Mouse (Mus musculus) layer of hippocampus, postnatal 25 days (tissue): ENCODE measurements around the gene Utp3. TPM values are rescaled to one million over a fixed set of nuclear protein-coding genes. Genes with fewer than 3 reads are reported as not detected.

Experiments
- DNase-seq, 2 experiments: peaks; one replicate each; pipeline ENCODE4 v3.0.0; 2022; ENCODE audit warnings: mixed read lengths in 2 of 2, low spot score in 1 of 2; ENCODE audit errors: extremely low spot score in 1 of 2
- total RNA-seq, 2 experiments: library from RNA; stranded (reverse); gene quantifications; 2 replicates each; pipeline ENCODE4 v1.2.3; 2021

Utp3 gene
- total RNA-seq, 2 experiments from 2014 or later = 24.8 to 26.3 TPM

DNA sequence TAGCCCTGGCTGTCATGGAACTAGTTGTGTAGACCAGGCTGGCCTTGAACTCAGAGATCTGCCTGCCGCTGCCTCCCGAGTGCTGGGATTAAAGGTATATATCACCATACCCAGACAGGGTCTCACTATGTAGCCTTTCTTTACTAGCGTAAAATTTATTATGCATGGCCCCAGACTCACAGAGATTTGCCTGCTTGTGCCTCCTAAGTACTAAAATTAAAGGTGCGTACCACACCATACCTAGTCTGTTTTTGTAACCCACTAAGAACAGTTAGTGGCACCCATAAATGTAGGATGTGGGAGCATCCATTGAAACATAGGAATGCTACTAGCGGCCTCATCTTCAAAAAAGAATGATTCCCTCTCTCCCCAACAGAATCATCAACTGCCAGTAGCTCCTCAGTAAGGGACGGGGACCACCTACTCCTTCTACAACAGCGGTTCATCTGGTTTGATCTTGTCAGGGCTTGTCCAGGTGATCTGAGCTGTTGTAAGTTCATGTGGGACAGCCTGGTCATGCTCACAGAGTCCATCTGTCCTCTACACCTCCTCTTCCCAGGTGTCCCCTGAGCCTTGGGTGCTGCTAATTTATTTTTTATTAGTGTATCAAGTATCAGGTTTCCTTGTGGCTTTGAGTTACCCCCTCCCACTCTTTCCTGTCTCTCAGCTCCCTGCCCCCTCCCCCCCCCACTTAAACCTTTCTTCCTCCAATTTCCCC, 50.5 kb downstream of the Utp3 start:
- DNase-seq = no peak

Other genes with a start within 250 kb of the Utp3 start
- not detected for gene Prol1, start 237.2 kb upstream of the Utp3 start, total RNA-seq
- gene Amtn, start 178.4 kb upstream of the Utp3 start, total RNA-seq = not detected
- gene Ambn, start 98.5 kb upstream of the Utp3 start, total RNA-seq = not detected
- not detected for gene Enam, start 66.5 kb upstream of the Utp3 start, total RNA-seq
- gene Jchain, start 26.6 kb upstream of the Utp3 start, total RNA-seq = under 1 TPM in 1 of 2 experiments, not detected in 1; 0.26 TPM
- gene Rufy3, start 10.6 kb downstream of the Utp3 start, total RNA-seq = 100 to 1,000 TPM; 158 to 162 TPM
- gene Grsf1, start 121.7 kb downstream of the Utp3 start, total RNA-seq = 10 to 100 TPM; 94.2 to 98.6 TPM
- 10 to 100 TPM; 27.0 to 34.1 TPM for gene Mob1b, start 166.4 kb downstream of the Utp3 start, total RNA-seq
- gene Dck, start 210.5 kb downstream of the Utp3 start, total RNA-seq = 10 to 100 TPM; 13.7 to 13.8 TPM